Mouse (Mus musculus) MEL (cell line): ENCODE measurements around the gene St6galnac3.

Source experiments
- BHLHE40 ChIP-seq: IDR thresholded peaks from 2 replicates; pipeline ENCODE4 v1.6.1; 2012; ENCODE audit warnings: low read depth, mild to moderate bottlenecking, inconsistent platforms, low read length, improper control_type of control experiment, borderline replicate concordance
- CHD1 ChIP-seq: IDR thresholded peaks from 2 replicates; pipeline ENCODE4 v1.6.1; 2012; ENCODE audit warnings: low read depth, mild to moderate bottlenecking, inconsistent platforms, low read length, improper control_type of control experiment
- CTCF ChIP-seq, 3 experiments: IDR thresholded peaks in 2 of 3; conservative IDR thresholded peaks in 1 of 3; 2 replicates each; pipeline ENCODE4 v1.5.1; 2011 to 2012; ENCODE audit warnings: low read length in 3 of 3, low read depth in 2 of 3, mild to moderate bottlenecking in 2 of 3, improper control_type of control experiment in 1 of 3, inconsistent platforms in 1 of 3, mixed read lengths in 1 of 3, moderate library complexity in 1 of 3; ENCODE audit not compliant: control insufficient read depth in 1 of 3, insufficient read depth in 1 of 3, poor library complexity in 1 of 3, severe bottlenecking in 1 of 3
- GATA1 ChIP-seq: IDR thresholded peaks from 2 replicates; pipeline ENCODE4 v1.6.1; 2011; ENCODE audit warnings: low read depth, low read length, improper control_type of control experiment
- MAFK ChIP-seq: IDR thresholded peaks from 2 replicates; pipeline ENCODE4 v1.6.1; 2011; ENCODE audit warnings: low read depth, mild to moderate bottlenecking, low read length, improper control_type of control experiment, borderline replicate concordance
- MAX ChIP-seq: IDR thresholded peaks from 2 replicates; pipeline ENCODE4 v1.6.1; 2011; ENCODE audit warnings: low read length, improper control_type of control experiment
- MEF2A ChIP-seq: IDR thresholded peaks from 2 replicates; pipeline ENCODE4 v1.6.1; 2014; ENCODE audit warnings: low read depth, mild to moderate bottlenecking, inconsistent platforms, low read length, improper control_type of control experiment; ENCODE audit not compliant: poor library complexity, insufficient replicate concordance, severe bottlenecking; ENCODE audit errors: extremely low read depth
- NRF1 ChIP-seq: IDR thresholded peaks from 2 replicates; pipeline ENCODE4 v1.6.1; 2014; ENCODE audit warnings: low read depth, mild to moderate bottlenecking, inconsistent platforms, low read length, improper control_type of control experiment, moderate library complexity; ENCODE audit not compliant: poor library complexity, insufficient read depth, severe bottlenecking
- POLR2A ChIP-seq, 2 experiments: IDR thresholded peaks; 2 replicates each; pipeline ENCODE4 v1.6.1; 2011 to 2012; ENCODE audit warnings: low read length in 2 of 2, mild to moderate bottlenecking in 2 of 2, control low read depth in 1 of 2, improper control_type of control experiment in 1 of 2, low read depth in 1 of 2, moderate library complexity in 1 of 2; ENCODE audit not compliant: control insufficient read depth in 1 of 2, insufficient read depth in 1 of 2, poor library complexity in 1 of 2
- SIN3A ChIP-seq: IDR thresholded peaks from 2 replicates; pipeline ENCODE4 v1.6.1; 2012; ENCODE audit warnings: low read length, improper control_type of control experiment, inconsistent platforms
- UBTF ChIP-seq: IDR thresholded peaks from 2 replicates; pipeline ENCODE4 v1.6.1; 2012; ENCODE audit warnings: low read depth, mild to moderate bottlenecking, inconsistent platforms, low read length, improper control_type of control experiment, moderate library complexity, borderline replicate concordance; ENCODE audit not compliant: insufficient read depth
- ZKSCAN1 ChIP-seq: IDR thresholded peaks from 2 replicates; pipeline ENCODE4 v1.6.1; 2012; ENCODE audit warnings: low read depth, mild to moderate bottlenecking, inconsistent platforms, low read length, improper control_type of control experiment, moderate library complexity

DNA sequence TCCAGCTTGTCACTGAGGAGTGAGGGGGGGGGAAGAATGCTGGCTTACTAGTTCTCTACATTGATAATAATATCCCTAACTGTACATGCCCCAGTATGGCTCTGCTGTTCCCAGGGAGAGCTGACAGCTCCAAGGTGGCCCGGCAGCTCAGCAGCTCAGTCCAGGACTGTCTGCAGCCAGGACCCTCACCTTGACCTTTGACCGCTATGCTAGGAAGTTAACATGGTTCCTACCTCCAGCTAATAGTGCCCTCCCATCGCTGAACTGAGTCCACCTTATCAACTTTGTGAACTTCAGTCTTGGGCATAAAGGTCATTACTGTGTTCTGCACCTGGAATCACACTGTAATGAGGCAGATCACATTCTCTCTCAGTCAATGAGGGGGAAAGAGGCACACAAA is 419.8 kb downstream of the St6galnac3 start:
- TF ChIP-seq CTCF (IDR thresholded peaks at IDR 0.05 in 2 of 3, conservative IDR thresholded peaks at IDR 0.05 in 1 of 3; ENCODE audit: control insufficient read depth in 1 of 3, insufficient read depth in 1 of 3, low read depth in 2 of 3, low read length in 3 of 3, poor library complexity in 1 of 3, severe bottlenecking in 1 of 3): no peak
- TF ChIP-seq GATA1: no peak
- TF ChIP-seq SIN3A: no peak
- TF ChIP-seq ZKSCAN1: no peak
- no peak for TF ChIP-seq POLR2A (IDR thresholded peaks at IDR 0.05; ENCODE audit: control insufficient read depth in 1 of 2, insufficient read depth in 1 of 2, low read depth in 1 of 2, low read length in 2 of 2, poor library complexity in 1 of 2)
- no peak for TF ChIP-seq NRF1
- no peak for TF ChIP-seq UBTF
- TF ChIP-seq BHLHE40: no peak
- no peak for TF ChIP-seq MEF2A
- no peak for TF ChIP-seq CHD1
- TF ChIP-seq MAX: no peak
- no peak for TF ChIP-seq MAFK
